Mouse (Mus musculus) forebrain, embryonic 10.5 days (tissue): ENCODE data around the gene Phtf1. TPM values are rescaled to one million over a fixed set of nuclear protein-coding genes. Genes with fewer than 3 reads are reported as not detected.

Experiments used
- DNase-seq: peaks from one replicate; pipeline ENCODE4 v3.0.0-alpha.2; 2017; ENCODE audit warnings: low spot score; ENCODE audit errors: extremely low spot score
- H3K27ac ChIP-seq: fragments of 300-500 bp; sonication (generic); 2 replicates; pipeline ENCODE4 v1.5.1; 2016; ENCODE audit warnings: mild to moderate bottlenecking
- H3K27me3 ChIP-seq: fragments of 300-500 bp; sonication (generic); 2 replicates; pipeline ENCODE4 v1.6.1; 2016; ENCODE audit warnings: mild to moderate bottlenecking; ENCODE audit not compliant: poor library complexity, severe bottlenecking
- H3K36me3 ChIP-seq: fragments of 300-500 bp; sonication (generic); replicated peaks from 2 replicates; pipeline ENCODE4 v1.6.1; 2016; ENCODE audit warnings: mild to moderate bottlenecking, moderate library complexity
- H3K4me1 ChIP-seq: fragments of 300-500 bp; sonication (generic); 2 replicates; pipeline ENCODE4 v1.6.1; 2016
- H3K4me3 ChIP-seq: fragments of 300-500 bp; sonication (generic); 2 replicates; pipeline ENCODE4 v1.5.1; 2016; ENCODE audit warnings: mild to moderate bottlenecking, moderate library complexity
- H3K9me3 ChIP-seq: fragments of 300-500 bp; sonication (generic); 2 replicates; pipeline ENCODE4 v1.6.1; 2016; ENCODE audit warnings: mild to moderate bottlenecking, moderate library complexity
- WGBS: fragments of 180-500 bp; shearing (Covaris S2); methylation state at CpG from one replicate; pipeline ENCODE4 v1.1.7; 2016; 5-methylcytosine and 5-hydroxymethylcytosine counted together
- polyA plus RNA-seq: library from polyadenylated mRNA; unstranded; fragments of >200 nt; fragmentation: Nextera tagmentation; extraction: Ambion mirVana; gene quantifications from 2 replicates; pipeline ENCODE4 v1.2.1, GENCODE M21; 2016

Gene Phtf1
- polyA plus RNA-seq, 1 experiment from 2014 or later: 32.6 TPM

GRCm38 (mm10) chr3:103989352-103989751, 21.4 kb downstream of the Phtf1 start:
- H3K9me3 ChIP-seq: no peaks in the 10 kb centered on the region
- H3K36me3 ChIP-seq: peaks cover 93% of the 10 kb centered on the region
- 92% methylated on average over 4 of the region's 4 CpGs for WGBS

GRCm38 (mm10) chr3:103991271-103991670, 23.4 kb downstream of the Phtf1 start:
- 93% methylated on average over 3 of the region's 3 CpGs for WGBS
- Histone ChIP-seq H3K27me3 (no peaks in the 10 kb centered on the region), H3K27ac (no peak overlapping the region), H3K4me3 (no peak overlapping the region), H3K36me3 (peaks cover 94% of the 10 kb centered on the region), H3K9me3 (no peaks in the 10 kb centered on the region), H3K4me1 (no peaks in the 10 kb centered on the region)
- no peak for DNase-seq

More at GRCm38 (mm10) chr3:103989352-103989751, 21.4 kb downstream of the Phtf1 start:
- DNase-seq: no peak
- H3K4me1 ChIP-seq: no peaks in the 10 kb centered on the region
- no peak overlapping the region for H3K4me3 ChIP-seq
- H3K27me3 ChIP-seq: no peaks in the 10 kb centered on the region
- H3K27ac ChIP-seq: no peak overlapping the region

- Histone ChIP-seq H3K36me3 (peaks cover 97% of the 10 kb centered on the region), H3K4me1 (no peaks in the 10 kb centered on the region), H3K27ac (no peak overlapping the region), H3K27me3 (no peaks in the 10 kb centered on the region), H3K9me3 (no peaks in the 10 kb centered on the region), H3K4me3 (no peak overlapping the region)
- DNase-seq: no peak
- 93% methylated on average over 4 of the region's 4 CpGs for WGBS
Observed at GRCm38 (mm10) chr3:103998724-103999123, 30.8 kb downstream of the Phtf1 start.

- Histone ChIP-seq H3K36me3 (peaks cover 75% of the 10 kb centered on the region), H3K4me3 (no peak overlapping the region), H3K9me3 (no peaks in the 10 kb centered on the region), H3K27me3 (no peaks in the 10 kb centered on the region), H3K4me1 (no peaks in the 10 kb centered on the region), H3K27ac (no peak overlapping the region)
- WGBS: 91% methylated on average over 8 of the region's 8 CpGs
- DNase-seq: no peak
Observed at GRCm38 (mm10) chr3:104006896-104007466, 39.1 kb downstream of the Phtf1 start.

- Histone ChIP-seq H3K36me3 (peaks cover 73% of the 10 kb centered on the region), H3K9me3 (no peaks in the 10 kb centered on the region), H3K27ac (no peak overlapping the region), H3K4me1 (no peaks in the 10 kb centered on the region), H3K4me3 (no peak overlapping the region), H3K27me3 (no peaks in the 10 kb centered on the region)
- WGBS: 96% methylated on average over 8 of the region's 8 CpGs
- no peak for DNase-seq
Observed at GRCm38 (mm10) chr3:104007479-104007878, 39.6 kb downstream of the Phtf1 start.

GRCm38 (mm10) chr3:104009924-104010662, 42.2 kb downstream of the Phtf1 start:
- Histone ChIP-seq H3K4me1 (no peaks in the 10 kb centered on the region), H3K27ac (no peak overlapping the region), H3K9me3 (no peaks in the 10 kb centered on the region), H3K27me3 (no peaks in the 10 kb centered on the region), H3K4me3 (no peak overlapping the region), H3K36me3 (peaks cover 60% of the 10 kb centered on the region)
- no peak for DNase-seq
- 95% methylated on average over 5 of the region's 5 CpGs for WGBS

- Histone ChIP-seq H3K36me3 (peaks cover 57% of the 10 kb centered on the region), H3K27ac (no peak overlapping the region), H3K4me3 (no peak overlapping the region), H3K4me1 (no peaks in the 10 kb centered on the region), H3K27me3 (no peaks in the 10 kb centered on the region), H3K9me3 (no peaks in the 10 kb centered on the region)
- no peak for DNase-seq
- 90% methylated on average over 2 of the region's 2 CpGs for WGBS
Observed at GRCm38 (mm10) chr3:104011972-104012371, 44.1 kb downstream of the Phtf1 start.

GRCm38 (mm10) chr3:104017931-104018330, 50.0 kb downstream of the Phtf1 start:
- Histone ChIP-seq H3K36me3 (peaks cover 69% of the 10 kb centered on the region), H3K27ac (no peak overlapping the region), H3K27me3 (no peaks in the 10 kb centered on the region), H3K4me1 (no peaks in the 10 kb centered on the region), H3K9me3 (no peaks in the 10 kb centered on the region), H3K4me3 (no peak overlapping the region)
- WGBS: 64% methylated on average over 3 of the region's 3 CpGs
- no peak for DNase-seq

GRCm38 (mm10) chr3:104019453-104019852, 51.5 kb downstream of the Phtf1 start:
- Histone ChIP-seq H3K4me1 (no peaks in the 10 kb centered on the region), H3K9me3 (no peaks in the 10 kb centered on the region), H3K36me3 (peaks cover 65% of the 10 kb centered on the region), H3K27me3 (no peaks in the 10 kb centered on the region), H3K4me3 (no peak overlapping the region), H3K27ac (no peak overlapping the region)
- no peak for DNase-seq
- WGBS: 76% methylated on average over 4 of the region's 4 CpGs

- no peak for DNase-seq
- Histone ChIP-seq H3K4me1 (no peaks in the 10 kb centered on the region), H3K27ac (no peak overlapping the region), H3K27me3 (no peaks in the 10 kb centered on the region), H3K9me3 (no peaks in the 10 kb centered on the region), H3K4me3 (no peak overlapping the region), H3K36me3 (peaks cover 59% of the 10 kb centered on the region)
- WGBS: 89% methylated on average over 12 of the region's 12 CpGs
Observed at GRCm38 (mm10) chr3:104020101-104020500, 52.2 kb downstream of the Phtf1 start.

- no peaks in the 10 kb centered on the region for H3K4me1 ChIP-seq
- 66% methylated on average over 3 of the region's 3 CpGs for WGBS
- peaks cover 24% of the 10 kb centered on the region for H3K36me3 ChIP-seq
- no peak overlapping the region for H3K27ac ChIP-seq
- DNase-seq: no peak
- H3K9me3 ChIP-seq: no peaks in the 10 kb centered on the region
- H3K27me3 ChIP-seq: no peaks in the 10 kb centered on the region
- H3K4me3 ChIP-seq: no peak overlapping the region
Observed at GRCm38 (mm10) chr3:104026938-104027337, 59.0 kb downstream of the Phtf1 start.

- WGBS: 97% methylated on average over 1 of the region's 1 CpGs
- Histone ChIP-seq H3K27ac (no peak overlapping the region), H3K9me3 (no peaks in the 10 kb centered on the region), H3K36me3 (peaks cover 5% of the 10 kb centered on the region), H3K4me3 (no peak overlapping the region), H3K4me1 (no peaks in the 10 kb centered on the region), H3K27me3 (no peaks in the 10 kb centered on the region)
- no peak for DNase-seq
Observed at GRCm38 (mm10) chr3:104032086-104032485, 64.2 kb downstream of the Phtf1 start.

- Histone ChIP-seq H3K27ac (no peak overlapping the region), H3K36me3 (0 out of 2 replicates have a peak, but pooled peaks cover under 1% of the 10 kb centered on the region), H3K4me1 (no peaks in the 10 kb centered on the region), H3K27me3 (no peaks in the 10 kb centered on the region), H3K4me3 (no peak overlapping the region), H3K9me3 (no peaks in the 10 kb centered on the region)
- DNase-seq: no peak
- 92% methylated on average over 1 of the region's 1 CpGs for WGBS
Observed at GRCm38 (mm10) chr3:104032747-104033146, 64.8 kb downstream of the Phtf1 start.
